Mouse (Mus musculus) gonadal fat pad, adult 2 months (tissue): Measurements from ENCODE around the gene Erf. TPM values are rescaled to one million over a fixed set of nuclear protein-coding genes. Genes with fewer than 3 reads are reported as not detected.
A peak's percentile ranks its signal among the peaks of the same experiment; 100 is the strongest.

Experiments
- DNase-seq: peaks from one replicate; pipeline ENCODE4 v3.0.0-alpha.2; 2012; ENCODE audit warnings: low read depth
- polyA plus RNA-seq: library from polyadenylated mRNA; depleted of rRNA; stranded (reverse); fragments of >200 nt; gene quantifications from 2 replicates; pipeline ENCODE4 v1.2.3, GENCODE M21; 2012

The Erf gene
- polyA plus RNA-seq, 1 experiment, result 33.2 TPM

DNA sequence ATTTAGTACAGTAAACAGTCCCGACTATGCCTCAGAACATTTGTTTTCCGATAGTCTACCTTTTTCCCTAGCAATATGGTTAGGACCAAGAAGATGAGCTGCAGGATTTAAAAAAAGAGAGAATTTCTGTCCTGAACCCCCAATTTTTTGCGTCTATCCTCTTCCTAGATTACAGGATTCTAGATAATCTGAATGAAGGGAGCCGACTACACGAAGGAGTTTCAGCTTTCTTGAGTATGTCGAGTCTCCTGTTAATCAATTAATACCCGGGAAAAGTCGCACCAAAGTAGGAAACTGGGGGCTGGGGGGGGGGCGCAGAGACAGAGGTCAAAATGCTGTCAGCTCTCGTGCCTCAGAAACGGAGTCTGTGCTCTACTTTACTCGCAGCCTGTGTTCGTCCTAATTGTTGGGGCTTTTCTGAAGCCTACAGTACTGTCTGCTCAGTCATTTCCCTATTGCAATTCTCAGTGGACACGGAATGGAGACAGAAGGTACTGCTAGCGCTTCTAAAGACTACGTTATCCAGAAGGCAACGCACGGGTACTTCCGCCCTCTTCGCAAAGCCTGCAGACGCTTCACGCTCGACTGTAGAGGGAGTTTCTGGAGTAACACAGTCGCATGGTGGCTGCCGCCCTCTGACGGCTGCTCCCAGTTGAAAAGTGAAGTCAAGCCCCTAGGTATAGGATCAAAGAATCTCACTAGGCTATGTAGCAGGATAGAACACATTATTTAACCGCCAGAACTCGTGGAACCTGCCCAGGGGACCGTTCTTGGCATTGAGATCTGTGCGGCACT lies 11.5 kb downstream of the Erf start:
- peak; percentile 86 for DNase-seq

DNA sequence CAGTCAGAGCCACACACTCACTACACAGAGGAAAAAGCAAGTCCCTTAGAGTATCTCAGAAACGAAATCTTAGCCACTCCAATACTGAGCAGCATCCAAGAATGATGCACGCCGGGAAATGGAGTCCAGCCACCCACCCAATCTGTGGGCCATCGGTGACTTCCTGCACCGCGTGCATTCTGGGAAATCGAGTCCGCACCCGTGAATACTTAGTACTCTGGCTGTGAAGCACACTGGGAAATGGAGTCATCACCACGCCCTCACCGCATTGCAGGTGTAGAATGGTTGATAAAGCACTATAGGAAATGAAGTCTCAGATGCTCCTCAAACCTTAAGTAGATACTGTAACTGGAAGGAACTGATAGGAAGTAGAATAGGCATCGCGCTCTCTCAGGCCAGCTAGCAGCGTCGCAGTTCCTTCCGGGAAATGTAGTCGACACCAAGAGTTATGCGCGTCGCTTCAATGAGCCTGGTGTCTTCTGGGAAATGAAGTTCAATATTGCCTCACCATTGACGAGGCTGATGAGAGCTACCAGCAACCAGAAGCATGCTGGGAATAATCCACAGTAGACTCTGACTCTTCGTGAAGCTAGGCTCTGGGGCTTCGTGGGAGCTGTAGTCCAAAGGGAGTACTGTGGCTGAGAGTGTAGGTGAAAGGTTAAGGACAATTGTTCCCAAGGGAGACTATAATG lies 12.4 kb downstream of the Erf start:
- DNase-seq, result peak; percentile 99

DNA sequence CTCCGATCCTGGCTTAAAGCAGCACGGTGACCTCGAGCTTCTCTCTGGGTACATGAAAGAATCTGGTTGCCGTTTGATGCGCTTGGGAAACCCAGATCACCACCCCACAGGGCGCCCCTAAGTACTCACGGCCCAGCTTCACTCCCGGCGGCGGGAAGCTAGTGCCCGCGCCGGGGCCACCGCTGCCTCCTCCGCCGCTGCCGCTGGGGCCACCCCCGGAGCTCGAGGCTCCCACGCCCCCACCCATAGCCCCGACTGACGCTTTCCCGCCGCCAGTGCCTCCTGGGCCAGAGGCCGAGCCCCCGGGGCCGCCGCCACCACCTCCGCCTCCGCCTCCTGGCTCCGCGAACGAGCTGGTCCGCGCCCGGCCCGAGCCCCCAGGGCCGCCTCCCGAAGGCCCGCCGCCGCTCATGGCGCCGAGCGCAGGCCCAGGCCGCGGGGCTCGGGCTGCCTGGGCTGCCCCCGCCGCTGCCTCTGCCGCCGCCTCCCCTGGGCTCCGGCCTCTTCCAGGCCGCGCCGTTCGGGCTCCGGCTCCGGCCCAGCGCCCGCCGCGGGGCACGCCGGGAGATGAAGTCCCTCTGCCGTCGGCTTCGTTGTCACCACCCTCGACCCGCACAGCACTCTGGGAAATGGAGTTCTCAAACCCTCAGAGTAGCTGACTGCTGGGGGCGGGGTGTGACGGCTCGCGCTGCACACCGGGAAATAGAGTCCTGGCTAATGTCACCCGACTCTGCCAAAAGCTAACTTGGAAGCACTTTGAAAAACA lies 13.1 kb downstream of the Erf start, which contains the start of gene Gsk3a:
TSS of gene Gsk3a (minus strand) at position 603 of the 766 bp plus-strand sequence.
- DNase-seq, result peak; percentile 94

DNA sequence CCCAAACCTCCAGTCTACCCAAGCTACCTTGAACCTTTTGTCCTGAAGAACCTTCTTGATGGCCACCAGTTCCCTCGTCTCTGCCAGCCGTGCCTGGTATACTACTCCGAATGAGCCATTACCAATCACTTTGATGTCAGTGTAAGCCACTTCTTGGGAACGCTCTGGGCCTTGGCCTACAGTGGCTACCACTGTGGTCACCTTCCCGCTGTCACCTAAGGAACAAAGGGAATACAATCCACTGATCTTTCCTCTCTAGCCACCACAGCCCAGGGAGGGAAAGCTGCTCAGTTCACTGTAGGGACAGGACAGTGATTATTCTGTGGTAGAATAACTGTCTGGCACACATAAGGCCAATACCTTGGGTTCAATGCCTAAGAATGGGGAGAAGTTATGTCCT lies 15.0 kb downstream of the Erf start:
- DNase-seq, result no peak

DNA sequence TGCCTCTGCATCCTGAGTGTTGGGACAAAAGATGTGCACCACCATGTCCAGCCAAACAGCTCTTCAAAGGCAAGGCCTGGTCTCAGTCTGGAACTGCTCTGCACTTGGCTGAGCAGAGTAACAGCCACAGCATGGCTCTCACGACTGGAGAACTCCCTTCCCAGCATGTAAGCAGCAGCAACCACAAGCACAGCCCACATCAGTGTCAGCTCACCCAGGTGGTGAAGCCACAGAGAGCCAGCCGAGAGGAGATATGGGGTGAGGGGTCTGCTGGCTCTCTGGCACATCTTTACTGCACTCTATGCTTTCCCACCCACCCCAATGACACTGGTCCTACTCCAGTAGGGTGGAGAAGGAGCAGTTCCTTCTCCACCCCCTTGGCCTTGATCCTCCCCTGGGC lies 17.5 kb downstream of the Erf start:
- no peak for DNase-seq

DNA sequence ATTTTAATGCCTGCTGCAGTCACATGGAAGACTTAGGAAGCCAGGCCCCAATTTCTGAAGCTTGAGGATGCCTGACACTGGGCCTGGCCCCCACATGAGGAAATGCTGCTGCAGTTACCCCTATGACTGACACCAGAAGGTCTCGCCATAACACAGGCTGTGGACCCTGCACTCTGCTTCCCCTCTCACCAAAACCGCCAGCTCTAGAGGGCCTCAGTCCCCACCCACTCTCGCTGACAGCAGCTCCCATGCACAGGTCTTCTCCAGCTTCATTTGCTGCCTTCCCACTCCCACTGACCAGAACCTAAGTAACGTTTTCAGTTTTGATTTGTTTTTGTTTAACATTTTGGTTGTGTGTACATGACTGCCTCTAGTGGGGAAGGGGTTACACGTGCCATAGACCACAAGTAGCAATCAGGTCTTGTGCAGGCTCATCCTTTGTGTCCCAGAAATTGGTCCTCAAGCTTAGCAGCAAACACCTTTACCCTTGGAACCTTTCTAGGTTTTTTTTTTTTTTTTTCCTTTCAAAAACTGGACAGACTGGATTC lies 18.4 kb downstream of the Erf start:
- no peak for DNase-seq

DNA sequence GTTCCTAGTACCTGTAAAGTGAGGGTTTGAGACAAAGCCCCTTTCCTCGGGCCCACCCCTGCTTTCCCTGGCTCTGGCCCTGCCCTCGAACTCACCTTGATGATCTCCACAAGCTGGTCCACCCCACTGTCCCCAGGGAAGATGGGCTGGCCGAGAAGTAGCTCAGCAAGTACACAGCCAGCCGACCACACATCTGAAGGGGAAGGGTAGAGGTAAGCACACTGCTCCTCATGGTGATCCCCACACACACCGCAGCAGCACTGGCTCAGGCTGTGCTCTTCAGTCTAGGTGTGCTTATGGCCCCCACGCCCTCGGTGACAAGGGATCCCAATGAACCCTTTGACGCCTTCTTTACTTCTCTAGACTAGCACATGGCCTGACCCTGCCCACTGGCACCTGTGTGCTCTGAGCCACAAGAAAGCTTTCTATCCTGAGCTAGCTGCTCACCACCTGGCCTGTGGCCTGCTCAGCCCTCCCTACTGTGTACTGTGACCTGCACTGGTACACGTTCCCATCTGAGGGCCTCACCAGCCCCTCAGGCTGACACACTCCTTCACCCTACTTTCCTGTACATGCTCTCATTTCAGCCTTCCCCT lies 19.8 kb downstream of the Erf start:
- no peak for DNase-seq

DNA sequence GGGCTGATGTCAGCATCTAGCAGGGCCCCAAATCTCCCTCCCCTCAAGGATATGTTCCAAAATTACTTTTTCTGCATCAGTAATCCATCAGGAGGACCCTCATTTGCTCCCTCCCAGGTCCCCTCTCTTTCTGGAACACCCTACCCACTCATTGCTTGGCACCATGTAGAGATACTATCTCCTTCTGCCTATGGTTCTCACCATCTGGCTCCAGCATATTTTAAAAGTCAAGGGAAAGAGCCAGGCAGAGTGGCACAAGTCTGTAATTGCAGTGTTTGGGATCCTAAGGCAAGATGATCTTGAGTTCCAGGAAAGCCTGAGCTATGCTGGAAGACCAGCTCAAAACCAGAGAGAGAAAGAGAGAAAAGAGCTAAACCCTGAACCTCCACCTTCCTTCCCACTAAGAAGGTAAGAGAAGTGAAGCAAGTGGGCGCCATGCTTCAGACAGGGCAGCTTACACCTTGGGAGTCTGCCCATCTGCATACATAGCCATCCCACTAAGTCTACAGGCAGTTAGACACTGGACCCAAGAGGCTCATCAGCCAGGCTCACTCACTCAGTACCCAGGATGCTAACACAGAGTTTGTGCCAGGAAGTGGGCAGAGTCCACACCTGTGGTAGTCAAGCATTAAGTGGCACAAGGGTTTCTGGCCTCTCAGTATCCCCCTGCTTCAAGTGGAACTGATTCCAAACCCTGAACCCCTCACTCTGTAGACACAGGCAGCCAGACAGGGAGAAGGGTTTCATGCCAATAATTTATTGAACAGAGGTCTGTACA lies 22.8 kb downstream of the Erf start:
- no peak for DNase-seq

DNA sequence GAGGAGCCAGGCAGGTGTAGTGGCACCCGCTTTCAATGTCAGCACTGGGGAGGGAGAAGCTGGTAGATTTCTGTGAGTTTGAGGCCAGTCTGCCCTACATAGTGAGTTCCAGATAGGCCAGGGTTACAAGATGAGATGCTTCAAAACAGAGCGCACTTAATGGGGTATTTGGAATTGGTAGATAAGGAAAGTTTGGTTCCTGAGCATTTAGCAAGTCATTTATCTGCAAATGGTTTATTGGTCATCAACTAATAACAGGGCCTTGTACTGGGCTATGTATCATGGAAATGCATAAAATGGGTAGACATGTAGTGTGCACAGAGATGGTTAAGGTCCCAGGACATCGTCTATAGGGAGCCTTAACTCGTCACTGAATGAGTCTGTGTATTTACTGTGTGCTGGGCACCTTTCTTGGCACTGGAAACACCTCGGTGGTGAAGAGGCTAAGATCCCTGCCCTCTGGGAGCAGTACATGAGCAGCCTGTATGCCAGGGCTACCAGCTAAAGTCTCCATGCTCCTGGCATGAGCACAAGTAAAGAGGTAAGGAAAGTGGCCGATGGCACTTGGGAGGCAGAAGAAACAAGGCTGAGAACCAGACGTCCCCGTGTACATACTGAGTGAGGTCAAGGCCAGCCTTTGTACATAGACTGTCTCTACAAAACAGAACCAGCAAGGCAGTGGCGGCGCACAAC lies 28.1 kb downstream of the Erf start:
- DNase-seq, result no peak

DNA sequence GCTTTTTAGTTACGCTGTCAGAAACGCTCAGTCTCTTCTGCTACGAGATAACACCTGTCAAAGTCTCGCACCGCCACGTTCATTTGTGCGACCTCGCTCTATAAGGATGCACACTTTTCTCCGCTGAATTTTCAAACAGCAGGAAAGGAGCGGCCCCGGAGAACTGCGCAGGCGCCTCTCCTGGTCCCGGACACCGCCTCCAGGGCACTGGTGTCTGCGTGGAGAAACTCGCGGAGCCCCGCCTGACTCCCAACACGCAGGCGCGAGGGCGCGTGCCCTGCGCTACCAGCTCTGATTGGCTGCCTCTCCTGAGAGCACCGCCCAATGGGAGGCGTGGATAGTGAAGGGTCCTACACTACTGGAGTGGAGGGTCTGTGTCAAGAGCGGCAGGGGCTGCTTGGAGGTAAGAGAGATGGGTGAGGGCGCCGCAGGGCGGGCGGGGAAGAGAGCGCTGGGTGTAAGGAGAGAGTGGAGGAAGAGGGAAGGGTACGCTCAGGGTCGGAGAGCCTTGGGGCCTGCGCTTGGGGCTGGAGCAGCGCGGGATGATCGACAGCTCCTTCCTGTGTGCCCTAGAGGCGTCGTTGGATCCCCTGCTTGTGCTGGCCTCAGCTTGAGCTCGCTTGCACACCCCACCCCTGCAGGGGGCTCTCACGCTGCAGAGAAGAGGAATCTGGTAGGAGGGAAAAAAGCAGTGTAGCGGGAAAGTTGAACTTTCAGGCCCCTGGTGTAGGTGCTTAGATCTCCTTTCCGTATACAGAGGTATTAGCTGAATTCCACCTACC lies 29.3 kb downstream of the Erf start, which contains the start of gene Zfp526:
TSS of gene Zfp526 (plus strand) at position 324 of the 782 bp plus-strand sequence.
- no peak for DNase-seq

DNA sequence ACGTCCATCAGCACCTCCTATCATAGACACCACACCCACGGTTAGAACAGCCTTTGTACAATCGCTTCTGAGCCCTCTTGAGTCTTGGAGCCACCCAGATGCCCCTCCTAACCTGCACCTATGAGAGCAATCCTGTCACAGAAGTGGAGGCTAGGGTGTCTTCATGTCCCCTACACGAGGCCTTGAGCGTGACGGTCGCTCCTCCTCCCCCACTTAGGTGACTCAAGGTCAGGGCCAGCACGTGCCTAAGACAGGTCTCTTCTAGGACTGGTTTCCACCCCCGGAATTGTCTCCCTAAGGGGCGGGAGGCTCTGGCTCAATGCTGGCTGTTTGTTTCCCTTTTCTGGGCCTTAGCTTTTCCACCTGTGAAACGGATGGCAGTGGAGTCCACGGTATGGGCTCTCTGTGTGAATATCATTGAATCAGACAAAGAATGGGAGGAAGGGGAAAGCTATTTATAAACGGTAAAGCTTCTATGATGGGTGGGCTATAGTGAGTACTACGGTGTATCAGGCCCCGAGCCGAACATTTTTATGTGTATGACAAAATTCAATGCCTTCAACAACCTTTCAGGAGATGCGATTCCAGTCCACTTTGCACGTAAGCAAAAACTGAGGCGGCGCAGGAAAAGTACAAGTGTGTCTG lies 30.0 kb downstream of the Erf start, which contains the start of gene Dedd2:
TSS of gene Dedd2 (minus strand) at position 159 of the 645 bp plus-strand sequence.
- DNase-seq, result no peak

DNA sequence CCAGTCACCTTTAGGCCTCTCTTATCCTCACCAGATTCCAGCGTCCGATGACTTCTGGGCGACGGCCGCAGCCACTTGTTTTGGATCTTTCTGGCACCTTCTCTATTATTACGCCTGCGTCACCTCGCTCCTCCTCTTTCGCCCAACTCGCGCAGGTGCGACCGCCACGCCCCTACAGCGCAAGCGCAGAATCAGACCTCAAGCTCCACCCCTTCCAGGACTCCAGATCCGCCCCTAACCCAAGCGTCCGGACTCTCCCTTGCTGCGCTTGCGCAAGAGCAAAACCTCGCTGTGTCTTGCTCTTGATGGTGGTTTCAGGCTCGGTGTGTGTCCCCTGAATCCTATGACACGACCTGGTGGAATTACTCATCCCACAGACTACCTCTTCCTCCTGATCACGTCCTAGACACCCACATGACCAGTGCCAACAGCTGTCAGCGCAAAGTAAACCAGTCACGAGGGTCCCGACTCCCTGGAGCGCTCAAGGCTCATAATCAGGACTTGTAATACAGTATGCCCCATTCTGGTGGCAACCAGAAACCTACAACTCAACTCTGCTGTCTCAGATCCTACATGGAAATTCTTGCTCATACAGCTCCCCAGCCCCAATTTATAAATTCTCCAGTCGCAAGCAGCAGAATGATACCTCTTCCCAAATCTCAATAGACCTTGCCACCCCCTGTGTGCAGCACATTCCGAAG lies 30.7 kb downstream of the Erf start:
- no peak for DNase-seq

DNA sequence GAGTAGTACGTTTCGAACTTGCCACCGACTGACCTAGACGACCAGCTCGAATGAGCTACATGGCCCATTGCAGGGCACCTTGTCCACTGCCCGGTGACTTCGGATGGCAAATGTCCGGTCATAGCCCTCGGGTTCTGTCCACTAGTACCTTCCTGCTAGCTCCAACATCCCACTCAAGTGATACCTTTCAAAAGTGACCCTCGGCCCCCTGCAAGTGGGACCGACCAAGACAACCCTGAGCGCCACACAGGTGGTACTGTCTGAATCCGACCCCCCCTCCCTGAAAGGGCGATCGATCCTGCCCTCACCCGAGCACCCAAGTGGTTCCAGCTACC lies 31.2 kb downstream of the Erf start:
- DNase-seq, result no peak

DNA sequence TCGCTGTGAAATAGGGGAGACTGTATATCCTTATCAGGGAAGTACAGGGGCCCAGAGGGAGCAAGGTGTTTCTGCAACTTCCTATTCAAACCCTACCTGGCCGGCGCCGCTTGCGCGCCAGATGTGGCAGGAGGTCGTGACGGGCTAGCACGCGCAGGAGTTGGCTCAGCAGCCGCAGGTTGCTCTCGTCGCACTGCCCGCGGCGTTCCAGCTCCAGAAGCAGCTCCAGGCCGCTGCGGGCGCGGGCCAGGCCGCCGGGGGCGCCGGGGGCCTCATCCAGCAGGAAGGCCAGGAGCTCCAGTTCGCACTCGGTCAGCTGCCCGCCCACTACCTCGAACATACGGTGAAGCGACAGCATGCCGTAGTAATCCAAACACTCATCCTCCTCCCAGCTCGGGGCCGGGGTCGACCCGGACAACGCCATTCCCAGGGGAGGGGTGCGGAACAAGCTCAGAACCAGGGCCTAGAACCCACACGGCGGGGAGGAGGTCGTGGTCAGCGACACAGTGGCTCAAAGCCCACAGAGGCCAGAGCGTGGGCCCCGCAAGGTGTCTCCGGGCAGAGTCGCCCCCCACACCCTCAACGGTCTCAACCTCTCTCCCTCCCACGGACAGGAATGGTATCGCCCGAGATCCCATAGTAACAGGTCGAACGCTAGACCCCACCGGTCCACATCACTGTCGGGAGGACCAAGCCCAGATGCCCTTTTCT lies 31.7 kb downstream of the Erf start:
- DNase-seq, result no peak

DNA sequence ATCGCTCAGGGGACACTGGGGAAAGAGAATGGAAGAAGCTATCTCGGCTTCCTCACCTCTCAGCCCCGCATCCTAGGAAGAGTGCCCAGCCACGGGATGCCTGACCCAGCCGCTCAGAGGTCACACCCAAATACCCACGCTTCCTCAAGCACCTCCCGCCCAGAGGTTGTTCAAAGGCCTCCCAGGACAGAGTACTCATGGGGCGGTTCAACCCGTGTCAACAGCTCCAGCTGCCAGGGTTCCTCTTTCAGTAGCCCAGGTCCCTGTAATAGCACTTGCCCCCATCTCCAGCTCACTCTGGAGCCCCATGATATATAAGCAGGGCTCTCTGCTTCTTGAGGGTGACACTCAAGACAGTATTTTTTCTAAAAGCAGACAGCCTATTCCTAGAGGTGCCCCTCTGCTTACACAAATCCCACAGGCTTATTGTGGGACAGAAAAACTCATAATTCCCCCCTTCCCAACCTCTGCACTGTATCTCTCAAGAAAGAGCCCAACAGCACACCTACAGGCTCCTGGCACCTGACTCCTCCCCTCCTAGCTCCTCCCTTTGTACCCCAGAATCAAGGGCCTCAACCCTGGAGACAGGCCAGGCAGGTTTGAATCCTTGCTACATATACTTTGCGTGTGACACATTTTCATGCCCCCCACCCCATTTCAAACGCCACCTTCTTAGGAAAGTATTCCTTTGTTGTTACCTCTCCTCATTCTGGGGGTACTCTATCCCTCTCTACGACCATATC lies 32.7 kb downstream of the Erf start:
- DNase-seq, result no peak

DNA sequence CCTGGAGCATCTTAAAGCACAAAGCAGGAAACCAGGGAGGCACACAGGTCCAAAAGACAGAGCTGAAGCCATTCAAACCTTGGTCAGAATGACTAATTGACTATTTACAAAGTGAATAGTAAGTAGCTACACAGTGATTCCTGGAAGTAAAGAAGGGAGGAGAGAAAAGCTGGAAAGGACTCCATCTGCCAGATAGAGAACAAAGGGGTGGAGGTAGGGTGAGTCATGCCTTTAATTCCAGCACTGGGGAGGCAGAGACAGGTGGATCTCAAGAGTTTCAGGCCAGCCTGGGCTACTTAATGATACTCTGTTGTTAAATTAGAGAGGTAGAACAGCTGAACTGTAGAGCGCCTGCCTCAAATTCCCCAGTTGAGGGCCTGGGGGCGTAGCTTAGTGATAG lies 36.4 kb downstream of the Erf start:
- DNase-seq, result no peak

DNA sequence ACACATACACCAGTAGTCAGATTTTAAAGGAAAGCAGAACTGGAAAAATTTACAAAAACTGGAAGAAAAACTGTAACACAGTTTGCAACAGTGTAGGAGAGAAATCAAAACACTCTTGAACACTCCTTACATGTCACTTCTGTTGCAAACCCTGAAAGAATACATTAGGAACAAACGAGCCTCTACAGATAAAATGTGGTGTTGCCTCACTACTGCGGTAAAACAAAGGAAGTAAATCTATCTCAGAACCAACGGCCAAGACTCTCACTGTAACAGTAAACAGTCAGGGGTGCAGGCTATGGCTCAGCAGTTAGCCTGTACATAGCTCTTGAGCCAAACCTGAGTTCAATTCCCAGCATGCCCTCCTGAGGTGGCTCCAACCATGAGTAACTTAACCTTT lies 37.5 kb downstream of the Erf start:
- DNase-seq, result no peak
